Mouse (Mus musculus) lung, postnatal 0 days (tissue): Measurements from ENCODE around the gene Gm3448. TPM values are rescaled to one million over a fixed set of nuclear protein-coding genes. Genes with fewer than 3 reads are reported as not detected.

Source experiments
- ATAC-seq: fragments of 200-750 bp; cut with Nextera tagmentation; 2 replicates; pipeline ENCODE4 v1.8.0; 2017; ENCODE audit warnings: moderate library complexity
- DNase-seq: peaks from one replicate; pipeline ENCODE4 v3.0.0-alpha.2; 2016; ENCODE audit warnings: low spot score
- H3K27ac ChIP-seq: fragments of 300-500 bp; sonication (generic); 2 replicates; pipeline ENCODE4 v1.5.1; 2014; ENCODE audit warnings: antibody characterized with exemption, mild to moderate bottlenecking, low read length, mixed read lengths
- H3K27me3 ChIP-seq: fragments of 300-500 bp; sonication (generic); replicated peaks from 2 replicates; pipeline ENCODE4 v1.6.1; 2014; ENCODE audit warnings: low read length, mixed read lengths; ENCODE audit not compliant: insufficient read depth
- H3K36me3 ChIP-seq: fragments of 300-500 bp; sonication (generic); 2 replicates; pipeline ENCODE4 v1.6.1; 2014; ENCODE audit warnings: low read length, mixed read lengths; ENCODE audit not compliant: insufficient read depth
- H3K4me1 ChIP-seq: fragments of 300-500 bp; sonication (generic); 2 replicates; pipeline ENCODE4 v1.6.1; 2014; ENCODE audit warnings: antibody characterized with exemption, low read depth, low read length, mixed read lengths; ENCODE audit not compliant: insufficient read depth
- H3K4me2 ChIP-seq: fragments of 300-500 bp; sonication (generic); replicated peaks from 2 replicates; pipeline ENCODE4 v1.6.1; 2014; ENCODE audit warnings: low read depth, mild to moderate bottlenecking, low read length, moderate library complexity, mixed read lengths
- H3K4me3 ChIP-seq: fragments of 300-500 bp; sonication (generic); 2 replicates; pipeline ENCODE4 v1.5.1; 2014; ENCODE audit warnings: low read depth, low read length
- H3K9ac ChIP-seq: fragments of 300-500 bp; sonication (generic); replicated peaks from 2 replicates; pipeline ENCODE4 v1.6.1; 2014; ENCODE audit warnings: low read depth, mild to moderate bottlenecking
- H3K9me3 ChIP-seq: fragments of 300-500 bp; sonication (generic); 2 replicates; pipeline ENCODE4 v1.6.1; 2016; ENCODE audit warnings: low read length, mixed read lengths
- CTCF ChIP-seq: IDR thresholded peaks from 2 replicates; pipeline ENCODE4 v1.5.1; 2016; ENCODE audit warnings: antibody characterized with exemption, mild to moderate bottlenecking
- EP300 ChIP-seq: IDR thresholded peaks from 2 replicates; pipeline ENCODE4 v1.6.1; 2016; ENCODE audit warnings: antibody characterized with exemption, mild to moderate bottlenecking, control low read depth
- WGBS: fragments of 180-500 bp; shearing (Covaris S2); extraction: QIAGEN DNeasy Blood & Tissue Kit; methylation state at CpG from one replicate; pipeline ENCODE4 v1.1.7; 2014; 5-methylcytosine and 5-hydroxymethylcytosine counted together
- polyA plus RNA-seq: library from polyadenylated mRNA; unstranded; fragments of >200 nt; fragmentation: Nextera tagmentation; extraction: Ambion mirVana; gene quantifications from 2 replicates; pipeline ENCODE4 v1.2.1, GENCODE M21; 2015

Gm3448 gene
- polyA plus RNA-seq, 1 experiment from 2014 or later = 5.0 TPM

- Histone ChIP-seq H3K4me2 (peak overlapping the region; percentile 80), H3K4me3 (peak overlapping the region; percentile 63), H3K9ac (peak overlapping the region; percentile 57), H3K27ac (peak overlapping the region; percentile 77; the same call in 1 of the 2 replicates), H3K27me3 (no peaks in the 10 kb centered on the region), H3K36me3 (no peaks in the 10 kb centered on the region), H3K9me3 (no peaks in the 10 kb centered on the region), H3K4me1 (peaks cover 2% of the 10 kb centered on the region; the same call in 1 of the 2 replicates)
- WGBS = 0% methylated on average over 15 of the region's 23 CpGs
- TF ChIP-seq CTCF = no peak
- no peak for TF ChIP-seq EP300
- ATAC-seq (peak; percentile 11), DNase-seq (no peak)
These were observed 80.8 kb downstream of the Gm3448 start for GRCm38 (mm10) chr17:14960520-14960919.

- no peak for TF ChIP-seq EP300
- TF ChIP-seq CTCF = no peak
- H3K27ac ChIP-seq = no peak overlapping the region
- H3K4me3 ChIP-seq = no peak overlapping the region
- ATAC-seq = no peak
- 22% methylated on average over 3 of the region's 3 CpGs for WGBS
- H3K36me3 ChIP-seq = no peaks in the 10 kb centered on the region
- H3K27me3 ChIP-seq = no peaks in the 10 kb centered on the region
- peak overlapping the region; percentile 80 for H3K4me2 ChIP-seq
- H3K4me1 ChIP-seq = peaks cover 2% of the 10 kb centered on the region; the same call in 1 of the 2 replicates
- peak; percentile 25 for DNase-seq
- H3K9ac ChIP-seq = no peak overlapping the region
- H3K9me3 ChIP-seq = no peaks in the 10 kb centered on the region
These were observed 81.4 kb downstream of the Gm3448 start for GRCm38 (mm10) chr17:14959979-14960378.

- WGBS = 85% methylated on average over 5 of the region's 5 CpGs
- no peak overlapping the region for H3K4me2 ChIP-seq
- no peaks in the 10 kb centered on the region for H3K9me3 ChIP-seq
- no peak for ATAC-seq
- DNase-seq = no peak
- H3K27ac ChIP-seq = no peak overlapping the region
- H3K27me3 ChIP-seq = no peaks in the 10 kb centered on the region
- peaks cover 6% of the 10 kb centered on the region; the same call in 1 of the 2 replicates for H3K36me3 ChIP-seq
- TF ChIP-seq EP300 (no peak), CTCF (no peak)
- peaks cover 2% of the 10 kb centered on the region; the same call in 1 of the 2 replicates for H3K4me1 ChIP-seq
- no peak overlapping the region for H3K4me3 ChIP-seq
- no peak overlapping the region for H3K9ac ChIP-seq
These were observed 82.5 kb downstream of the Gm3448 start for GRCm38 (mm10) chr17:14958686-14959327.

- no peak for ATAC-seq
- WGBS = 79% methylated on average over 8 of the region's 8 CpGs
- no peak for TF ChIP-seq CTCF
- TF ChIP-seq EP300 = no peak
- Histone ChIP-seq H3K9me3 (no peaks in the 10 kb centered on the region), H3K36me3 (peaks cover 16% of the 10 kb centered on the region; the same call in 1 of the 2 replicates), H3K27me3 (no peaks in the 10 kb centered on the region), H3K4me1 (no peaks in the 10 kb centered on the region), H3K27ac (no peak overlapping the region), H3K4me2 (no peak overlapping the region), H3K9ac (no peak overlapping the region), H3K4me3 (no peak overlapping the region)
- no peak for DNase-seq
These were observed 87.9 kb downstream of the Gm3448 start for GRCm38 (mm10) chr17:14953452-14953851.

- TF ChIP-seq EP300 = no peak
- no peak for TF ChIP-seq CTCF
- Histone ChIP-seq H3K9ac (no peak overlapping the region), H3K4me1 (0 out of 2 replicates have a peak, but pooled peaks cover 3% of the 10 kb centered on the region), H3K27me3 (no peaks in the 10 kb centered on the region), H3K27ac (no peak overlapping the region), H3K36me3 (peaks cover 15% of the 10 kb centered on the region; the same call in 1 of the 2 replicates), H3K4me3 (no peak overlapping the region), H3K4me2 (no peak overlapping the region), H3K9me3 (no peaks in the 10 kb centered on the region)
- no peak for ATAC-seq
- DNase-seq = no peak
- 77% methylated on average over 7 of the region's 7 CpGs for whole genome bisulfite sequencing
These were observed 92.0 kb downstream of the Gm3448 start for GRCm38 (mm10) chr17:14949161-14949827.

Other genes starting within 250 kb of the Gm3448 start
- gene Wdr27, start 98.4 kb downstream of the Gm3448 start, polyA plus RNA-seq = 16.7 and 18.5 TPM in 2 replicates
- 44.0 and 45.4 TPM in 2 replicates for gene 1600012H06Rik, start 98.4 kb downstream of the Gm3448 start, polyA plus RNA-seq
- 32.5 and 34.9 TPM in 2 replicates for gene Phf10, start 80.3 kb downstream of the Gm3448 start, polyA plus RNA-seq
- 7.1 and 7.6 TPM in 2 replicates for gene 9030025P20Rik, start 63.1 kb downstream of the Gm3448 start, polyA plus RNA-seq
- 0.39 and 3.6 TPM in 2 replicates for gene Gm3417, start 62.7 kb downstream of the Gm3448 start, polyA plus RNA-seq
- 4.5 and 5.6 TPM in 2 replicates for gene Gm3435, start 31.4 kb downstream of the Gm3448 start, polyA plus RNA-seq
- gene Ermard, start 329 bp downstream of the Gm3448 start, polyA plus RNA-seq = 49.6 and 59.4 TPM in 2 replicates
- gene Tcte3, start within 50 bp of the Gm3448 start, polyA plus RNA-seq = 1.1 and 1.2 TPM in 2 replicates